Mouse (Mus musculus): ENCODE results near the gene Olfr520. TPM values are rescaled to one million over a fixed set of nuclear protein-coding genes. Genes with fewer than 3 reads are reported as not detected.

The Olfr520 gene
- polyA plus RNA-seq, 1 experiment: not detected

DNA sequence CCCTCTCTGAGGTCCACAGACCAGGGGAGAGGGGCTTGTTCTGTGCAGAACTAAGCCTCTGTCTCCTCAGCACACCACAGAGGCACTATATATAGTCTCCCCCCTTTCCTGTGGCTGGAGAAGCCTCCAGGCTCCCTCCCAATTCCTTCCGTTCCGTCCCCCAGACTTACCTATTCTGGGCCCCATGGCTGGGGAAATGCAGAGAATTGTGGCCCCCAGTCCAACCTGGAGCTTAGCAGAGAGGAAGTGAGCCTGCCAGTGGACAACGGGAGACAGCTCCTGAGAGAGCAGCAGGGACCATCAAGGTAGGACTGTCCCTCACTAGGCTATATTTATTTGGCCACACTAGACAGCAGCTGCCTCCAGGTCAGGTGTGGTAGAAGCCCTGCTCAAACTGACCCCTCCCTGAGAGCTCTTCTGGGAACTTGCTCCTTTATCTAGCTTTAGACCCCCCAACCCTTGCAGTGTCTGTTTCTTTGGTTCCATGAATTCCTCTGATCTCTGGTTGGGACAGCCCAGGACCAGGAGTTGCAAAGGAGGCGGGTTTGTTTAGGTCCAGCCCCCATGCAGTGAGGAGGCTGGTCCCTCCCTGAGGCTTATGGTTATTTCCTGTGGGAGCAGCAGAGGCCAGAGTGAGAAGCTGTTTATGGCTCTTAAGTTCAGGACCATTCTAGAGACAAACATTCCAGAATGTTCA lies 23.6 kb upstream of the Olfr520 start:
- Histone ChIP-seq H3K27ac (ENCODE audit: insufficient read depth, low read length) (peak overlapping the region; percentile 52), H3K4me3 (ENCODE audit: extremely low read depth, insufficient read depth, insufficient read length) (peak overlapping the region; percentile 29), H3K4me1 (ENCODE audit: control insufficient read depth, insufficient read depth, insufficient read length) (no peaks in the 10 kb centered on the region), H3K36me3 (ENCODE audit: control insufficient read depth, insufficient read depth, low read length) (no peaks in the 10 kb centered on the region), H3K27me3 (ENCODE audit: control insufficient read depth, insufficient read depth, low read length) (no peaks in the 10 kb centered on the region)
- no peak for DNase-seq (ENCODE audit: low read depth in 1 of 2, low spot score in 2 of 2)
- no peak for TF ChIP-seq POLR2A (IDR thresholded peaks at IDR 0.05; ENCODE audit: low read depth, low read length)
- TF ChIP-seq CTCF (IDR thresholded peaks at IDR 0.05; ENCODE audit: extremely low read depth, insufficient read depth, insufficient read length, insufficient replicate concordance): no peak
- WGBS: 33% methylated on average over 4 of the region's 4 CpGs

DNA sequence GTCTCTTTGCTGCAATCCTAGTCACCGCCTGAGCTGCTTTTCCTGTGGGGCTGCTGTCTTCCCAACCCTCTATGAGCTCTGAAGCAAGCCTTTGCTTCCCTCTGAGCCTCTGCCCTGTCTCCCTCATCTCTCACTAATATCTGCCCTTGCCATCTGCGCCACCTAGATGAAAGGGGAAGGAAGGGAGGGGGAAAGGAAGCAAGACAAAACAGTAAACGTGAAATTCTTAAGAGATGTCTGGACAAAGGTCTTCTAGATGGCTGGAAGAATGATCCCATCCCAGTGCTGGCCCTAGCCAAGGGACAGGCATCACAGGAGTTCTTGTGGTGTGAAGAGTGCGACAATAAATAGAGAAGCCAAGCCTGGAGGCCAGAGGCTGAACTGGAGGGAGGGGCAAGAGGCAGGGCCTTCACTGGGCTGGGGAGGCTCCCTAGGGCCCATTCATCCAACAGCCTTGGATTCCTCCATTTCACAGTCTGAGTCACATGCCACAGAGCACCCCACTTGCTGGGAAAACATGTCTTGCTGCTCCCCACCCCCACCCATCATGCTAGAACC lies 23.0 kb upstream of the Olfr520 start:
- TF ChIP-seq CTCF (IDR thresholded peaks at IDR 0.05; ENCODE audit: extremely low read depth, insufficient read depth, insufficient read length, insufficient replicate concordance): no peak
- TF ChIP-seq POLR2A (IDR thresholded peaks at IDR 0.05; ENCODE audit: low read depth, low read length): no peak
- 13% methylated on average over 4 of the region's 4 CpGs for WGBS
- no peak overlapping the region for H3K4me3 ChIP-seq (ENCODE audit: extremely low read depth, insufficient read depth, insufficient read length)
- peak overlapping the region; percentile 24; the same call in 1 of the 2 replicates for H3K27ac ChIP-seq (ENCODE audit: insufficient read depth, low read length)
- H3K27me3 ChIP-seq (ENCODE audit: control insufficient read depth, insufficient read depth, low read length): no peaks in the 10 kb centered on the region
- DNase-seq (ENCODE audit: low read depth in 1 of 2, low spot score in 2 of 2): no peak
- H3K36me3 ChIP-seq (ENCODE audit: control insufficient read depth, insufficient read depth, low read length): no peaks in the 10 kb centered on the region
- no peaks in the 10 kb centered on the region for H3K4me1 ChIP-seq (ENCODE audit: control insufficient read depth, insufficient read depth, insufficient read length)

DNA sequence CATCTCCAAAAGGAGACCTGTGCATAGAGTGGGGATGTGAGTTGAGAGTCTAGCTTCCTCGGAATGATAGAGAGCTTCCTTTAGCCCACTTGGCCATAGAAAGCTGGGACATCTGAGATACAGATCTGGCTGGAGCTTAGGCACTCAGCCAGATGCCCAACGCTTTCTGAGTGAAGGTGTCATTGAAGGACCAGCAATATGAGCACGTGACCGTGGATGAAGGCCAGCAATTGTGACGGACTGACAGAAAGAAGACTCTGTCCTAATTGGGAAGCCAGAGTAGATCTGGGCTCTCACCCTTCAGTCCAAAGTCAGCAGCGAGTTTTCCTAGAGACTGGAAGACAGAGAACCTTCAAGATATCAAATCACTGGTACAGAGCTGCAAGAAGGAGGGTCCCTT lies 22.4 kb upstream of the Olfr520 start:
- H3K4me1 ChIP-seq (ENCODE audit: control insufficient read depth, insufficient read depth, insufficient read length): no peaks in the 10 kb centered on the region
- 85% methylated on average over 6 of the region's 6 CpGs for WGBS

DNA sequence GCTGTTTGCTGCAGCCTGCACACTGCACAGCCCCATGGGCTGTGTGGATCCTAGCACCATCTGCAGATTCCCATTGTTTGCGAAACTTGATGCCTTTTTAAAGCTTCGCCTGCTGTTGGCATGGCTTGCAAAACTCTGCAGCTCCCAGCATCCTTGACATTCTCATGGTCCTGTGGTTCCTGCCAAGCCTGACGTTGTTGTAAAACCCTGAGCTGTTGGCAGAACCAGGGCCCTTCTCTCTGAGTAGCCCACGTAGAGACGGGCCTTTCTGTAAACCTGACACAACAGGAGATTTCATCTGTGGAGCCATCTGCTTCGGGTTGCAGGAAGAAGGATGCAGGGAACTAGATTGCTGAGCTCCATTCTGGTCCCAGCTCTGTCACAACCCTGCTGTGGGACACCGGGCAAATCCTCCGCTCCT lies 21.8 kb upstream of the Olfr520 start:
- Histone ChIP-seq H3K27me3 (ENCODE audit: control insufficient read depth, insufficient read depth, low read length) (no peaks in the 10 kb centered on the region), H3K4me1 (ENCODE audit: control insufficient read depth, insufficient read depth, insufficient read length) (no peaks in the 10 kb centered on the region), H3K36me3 (ENCODE audit: control insufficient read depth, insufficient read depth, low read length) (no peaks in the 10 kb centered on the region), H3K27ac (ENCODE audit: insufficient read depth, low read length) (no peak overlapping the region), H3K4me3 (ENCODE audit: extremely low read depth, insufficient read depth, insufficient read length) (no peak overlapping the region)
- TF ChIP-seq POLR2A (IDR thresholded peaks at IDR 0.05; ENCODE audit: low read depth, low read length): no peak
- no peak for TF ChIP-seq CTCF (IDR thresholded peaks at IDR 0.05; ENCODE audit: extremely low read depth, insufficient read depth, insufficient read length, insufficient replicate concordance)
- no peak for DNase-seq (ENCODE audit: low read depth in 1 of 2, low spot score in 2 of 2)
- 85% methylated on average over 8 of the region's 8 CpGs for WGBS

More for the DNA sequence above, 22.4 kb upstream of the Olfr520 start:
- no peak for DNase-seq (ENCODE audit: low read depth in 1 of 2, low spot score in 2 of 2)
- Histone ChIP-seq H3K4me3 (ENCODE audit: extremely low read depth, insufficient read depth, insufficient read length) (no peak overlapping the region), H3K27ac (ENCODE audit: insufficient read depth, low read length) (no peak overlapping the region), H3K36me3 (ENCODE audit: control insufficient read depth, insufficient read depth, low read length) (no peaks in the 10 kb centered on the region), H3K27me3 (ENCODE audit: control insufficient read depth, insufficient read depth, low read length) (no peaks in the 10 kb centered on the region)
- TF ChIP-seq POLR2A (IDR thresholded peaks at IDR 0.05; ENCODE audit: low read depth, low read length) (no peak), CTCF (IDR thresholded peaks at IDR 0.05; ENCODE audit: extremely low read depth, insufficient read depth, insufficient read length, insufficient replicate concordance) (no peak)

DNA sequence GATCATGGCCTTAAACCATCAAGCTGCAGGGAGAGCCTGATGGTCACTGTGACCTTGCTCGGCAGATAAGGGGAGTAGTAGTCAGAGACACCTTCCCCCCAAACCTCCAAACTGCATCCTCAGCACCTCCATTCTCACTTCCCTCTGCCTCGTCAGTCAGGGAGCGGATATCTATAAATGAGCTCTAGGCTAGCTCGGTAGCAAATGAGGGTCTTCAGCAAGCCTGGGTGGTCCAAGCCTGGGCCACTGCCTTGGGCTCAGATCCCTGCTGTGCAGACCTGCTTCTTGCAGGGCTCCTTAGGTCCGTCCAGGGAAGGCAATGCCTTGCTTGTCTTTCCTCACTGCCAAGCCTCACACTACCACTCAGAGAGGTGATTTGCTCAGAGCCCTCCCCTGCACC lies 21.3 kb upstream of the Olfr520 start:
- DNase-seq (ENCODE audit: low read depth in 1 of 2, low spot score in 2 of 2): no peak
- H3K36me3 ChIP-seq (ENCODE audit: control insufficient read depth, insufficient read depth, low read length): no peaks in the 10 kb centered on the region
- H3K27ac ChIP-seq (ENCODE audit: insufficient read depth, low read length): no peak overlapping the region
- no peaks in the 10 kb centered on the region for H3K4me1 ChIP-seq (ENCODE audit: control insufficient read depth, insufficient read depth, insufficient read length)
- TF ChIP-seq CTCF (IDR thresholded peaks at IDR 0.05; ENCODE audit: extremely low read depth, insufficient read depth, insufficient read length, insufficient replicate concordance): no peak
- no peak for TF ChIP-seq POLR2A (IDR thresholded peaks at IDR 0.05; ENCODE audit: low read depth, low read length)
- H3K4me3 ChIP-seq (ENCODE audit: extremely low read depth, insufficient read depth, insufficient read length): no peak overlapping the region
- WGBS: 72% methylated on average over 5 of the region's 5 CpGs
- H3K27me3 ChIP-seq (ENCODE audit: control insufficient read depth, insufficient read depth, low read length): no peaks in the 10 kb centered on the region

DNA sequence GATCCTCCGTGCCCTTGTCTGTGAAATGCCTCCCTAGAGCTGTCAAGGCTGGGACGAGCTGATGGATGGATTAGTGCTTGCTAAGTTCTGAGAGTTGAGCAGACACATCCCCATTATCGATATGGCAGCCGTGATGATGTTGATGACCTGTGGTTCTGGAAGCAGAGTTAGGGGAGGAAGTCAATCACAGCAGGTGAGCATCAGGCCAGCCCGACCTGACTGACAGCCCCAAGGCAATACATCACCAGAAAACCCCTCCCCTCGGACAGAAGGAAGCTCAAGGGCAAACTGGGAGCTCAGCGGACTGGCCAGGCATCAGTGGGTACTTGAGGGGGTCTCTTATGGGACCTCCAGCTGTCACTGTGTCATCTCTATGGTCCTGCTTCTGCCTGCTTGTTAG lies 20.1 kb upstream of the Olfr520 start:
- Histone ChIP-seq H3K27me3 (ENCODE audit: control insufficient read depth, insufficient read depth, low read length) (no peaks in the 10 kb centered on the region), H3K27ac (ENCODE audit: insufficient read depth, low read length) (no peak overlapping the region), H3K4me3 (ENCODE audit: extremely low read depth, insufficient read depth, insufficient read length) (no peak overlapping the region), H3K4me1 (ENCODE audit: control insufficient read depth, insufficient read depth, insufficient read length) (no peaks in the 10 kb centered on the region), H3K36me3 (ENCODE audit: control insufficient read depth, insufficient read depth, low read length) (no peaks in the 10 kb centered on the region)
- 78% methylated on average over 7 of the region's 7 CpGs for WGBS
- DNase-seq (ENCODE audit: low read depth in 1 of 2, low spot score in 2 of 2): no peak
- TF ChIP-seq CTCF (IDR thresholded peaks at IDR 0.05; ENCODE audit: extremely low read depth, insufficient read depth, insufficient read length, insufficient replicate concordance) (no peak), POLR2A (IDR thresholded peaks at IDR 0.05; ENCODE audit: low read depth, low read length) (no peak)

DNA sequence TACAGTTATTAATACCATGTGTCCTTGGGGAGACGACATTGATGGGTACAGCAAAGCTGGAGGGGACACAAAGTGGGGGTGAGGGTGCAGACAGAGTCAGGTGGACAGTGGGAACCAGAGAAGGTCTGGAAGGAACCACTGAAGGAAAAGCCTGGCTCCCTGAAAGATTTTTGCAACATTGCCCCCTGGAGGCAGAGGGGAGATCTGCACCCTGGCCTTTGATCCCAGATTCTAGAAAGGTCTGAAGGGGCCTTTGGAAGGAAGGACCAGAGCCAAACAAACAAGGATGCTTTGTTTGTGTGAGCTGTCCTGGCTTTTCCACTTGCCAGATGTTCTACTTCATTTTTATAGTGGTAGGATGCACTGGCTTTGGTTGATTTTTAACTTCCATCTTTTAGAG lies 19.6 kb upstream of the Olfr520 start:
- WGBS: 25% methylated on average over 1 of the region's 1 CpGs
- Histone ChIP-seq H3K4me1 (ENCODE audit: control insufficient read depth, insufficient read depth, insufficient read length) (no peaks in the 10 kb centered on the region), H3K27ac (ENCODE audit: insufficient read depth, low read length) (no peak overlapping the region)

More for the DNA sequence above, 19.6 kb upstream of the Olfr520 start:
- peak in 1 of 2 experiments; percentile 27 for DNase-seq (ENCODE audit: low read depth in 1 of 2, low spot score in 2 of 2)
- no peaks in the 10 kb centered on the region for H3K27me3 ChIP-seq (ENCODE audit: control insufficient read depth, insufficient read depth, low read length)
- TF ChIP-seq POLR2A (IDR thresholded peaks at IDR 0.05; ENCODE audit: low read depth, low read length): no peak
- peak; percentile 73; the same call in 1 of the 2 replicates for TF ChIP-seq CTCF (IDR thresholded peaks at IDR 0.05; ENCODE audit: extremely low read depth, insufficient read depth, insufficient read length, insufficient replicate concordance)
- no peaks in the 10 kb centered on the region for H3K36me3 ChIP-seq (ENCODE audit: control insufficient read depth, insufficient read depth, low read length)
- no peak overlapping the region for H3K4me3 ChIP-seq (ENCODE audit: extremely low read depth, insufficient read depth, insufficient read length)

All from spleen, adult 2 months (tissue).